Mouse (Mus musculus): ENCODE measurements around the gene Gins2.

GRCm38 (mm10) chr8:120556198-120556892 is 32.8 kb downstream of the Gins2 start:
- TF ChIP-seq CTCF (IDR thresholded peaks at IDR 0.05; ENCODE audit: low read depth) (no peak), EP300 (IDR thresholded peaks at IDR 0.05; ENCODE audit: low read depth) (no peak)
